27 mouse cellular contexts compared by ENCODE assay signal in the genomic region with DNA sequence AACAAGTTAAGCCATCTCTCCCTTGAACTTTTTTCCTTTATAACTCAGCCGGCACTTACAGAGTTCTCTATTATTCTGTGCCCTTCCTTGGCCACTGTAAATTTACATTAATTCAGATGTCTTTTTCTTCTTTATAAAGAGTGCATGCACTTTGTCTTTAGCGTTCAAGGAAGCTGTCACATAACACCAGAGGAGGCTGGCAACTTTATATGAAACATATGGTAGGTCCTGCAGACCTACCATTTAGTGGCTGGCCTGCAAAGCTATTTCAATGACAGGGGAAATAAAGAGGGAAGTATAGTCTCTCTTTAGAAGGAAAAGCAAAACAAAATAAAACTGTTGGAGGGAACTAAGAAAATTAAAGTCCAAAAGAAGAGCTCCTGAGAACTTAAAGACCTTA.
DNase-seq lines count a peak whose midpoint lies in the region; ATAC-seq lines count a peak whose summit lies in the region.
"Had no signal": no experiment of that assay in that cellular context is flagged by ENCODE, and none has a peak within 500 bp of the region (broad histone marks: within the 10 kb centered on the region; RNA-seq: fewer than 3 reads in every experiment).

No protein-coding gene starts in this region.

- H3K9ac ChIP-seq in neural tube, embryonic 11.5 days (ENCODE audit: low read length) = no peak overlapping the region
- H3K9ac ChIP-seq in hindbrain, embryonic 11.5 days (ENCODE audit: low read depth, low read length) = no peak overlapping the region
- H3K9ac ChIP-seq: embryonic facial prominence, embryonic 13.5 days; forebrain, embryonic 13.5 days; hindbrain, embryonic 13.5 days had no signal

- H3K27ac ChIP-seq in neural tube, embryonic 11.5 days (ENCODE audit: low read depth, low read length) = no peak overlapping the region
- peak overlapping the region; percentile 36; the same call in 1 of the 2 replicates for H3K27ac ChIP-seq in limb, embryonic 10.5 days
- H3K27ac ChIP-seq in hindbrain, embryonic 11.5 days (ENCODE audit: low read depth, low read length) = no peak overlapping the region
- H3K27ac ChIP-seq: embryonic facial prominence, embryonic 13.5 days; forebrain, embryonic 10.5 days; forebrain, embryonic 13.5 days; gastrocnemius, adult 2 months; hindbrain, embryonic 13.5 days had no signal

- no peaks in the 10 kb centered on the region for H3K9me3 ChIP-seq in neural tube, embryonic 11.5 days (ENCODE audit: control insufficient read depth, low read length)
- H3K9me3 ChIP-seq in limb, embryonic 10.5 days (replicated peaks) = no peaks in the 10 kb centered on the region
- H3K9me3 ChIP-seq in hindbrain, embryonic 11.5 days (ENCODE audit: control insufficient read depth, low read length) = no peaks in the 10 kb centered on the region
- H3K9me3 ChIP-seq: embryonic facial prominence, embryonic 13.5 days; forebrain, embryonic 10.5 days; forebrain, embryonic 13.5 days; hindbrain, embryonic 13.5 days had no signal

- 33% methylated on average over 2 of the region's 2 CpGs for WGBS in neural tube, embryonic 11.5 days
- WGBS in limb, embryonic 10.5 days = 22% methylated on average over 2 of the region's 2 CpGs
- 41% methylated on average over 2 of the region's 2 CpGs for WGBS in hindbrain, embryonic 11.5 days

- H3K4me2 ChIP-seq in neural tube, embryonic 11.5 days (ENCODE audit: low read depth) = no peak overlapping the region
- no peak overlapping the region for H3K4me2 ChIP-seq in hindbrain, embryonic 11.5 days (replicated peaks; ENCODE audit: low read depth, low read length)
- H3K4me2 ChIP-seq: embryonic facial prominence, embryonic 13.5 days; forebrain, embryonic 13.5 days; heart, embryonic 11.5 days; hindbrain, embryonic 13.5 days had no signal

- H3K4me3 ChIP-seq in neural tube, embryonic 11.5 days (ENCODE audit: low read depth, low read length) = no peak overlapping the region
- no peak overlapping the region for H3K4me3 ChIP-seq in limb, embryonic 10.5 days
- H3K4me3 ChIP-seq in hindbrain, embryonic 11.5 days (ENCODE audit: low read depth, low read length) = no peak overlapping the region
- H3K4me3 ChIP-seq: embryonic facial prominence, embryonic 13.5 days; forebrain, embryonic 10.5 days; forebrain, embryonic 13.5 days; gastrocnemius, adult 2 months; hindbrain, embryonic 13.5 days had no signal

- no peaks in the 10 kb centered on the region for H3K4me1 ChIP-seq in neural tube, embryonic 11.5 days (ENCODE audit: control insufficient read depth, insufficient read depth, low read length)
- peaks cover 12% of the 10 kb centered on the region for H3K4me1 ChIP-seq in limb, embryonic 10.5 days
- H3K4me1 ChIP-seq in hindbrain, embryonic 11.5 days (replicated peaks; ENCODE audit: control insufficient read depth, insufficient read depth, low read length) = no peaks in the 10 kb centered on the region
- H3K4me1 ChIP-seq: embryonic facial prominence, embryonic 13.5 days; forebrain, embryonic 10.5 days; hindbrain, embryonic 13.5 days had no signal

- peak; percentile 45 for ATAC-seq in neural tube, embryonic 11.5 days (ENCODE audit: insufficient read depth, low FRiP score, low TSS enrichment)
- ATAC-seq in hindbrain, embryonic 11.5 days (ENCODE audit: low FRiP score) = no peak
- ATAC-seq in erythroblast, adult 5-6 weeks (replicated peaks; ENCODE audit: low FRiP score, poor library complexity, severe bottlenecking) = no peak
- ATAC-seq: activated CD4-positive, CD25-positive, alpha-beta regulatory T cell, adult 4 months; forebrain, embryonic 13.5 days; forebrain, embryonic 16.5 days; hindbrain, embryonic 16.5 days; inflammation-experienced regulatory T-cells, adult 6 months; intestine, embryonic 16.5 days had no signal

- H3K27me3 ChIP-seq in neural tube, embryonic 11.5 days (ENCODE audit: control insufficient read depth, insufficient read depth, low read length) = no peaks in the 10 kb centered on the region
- no peaks in the 10 kb centered on the region for H3K27me3 ChIP-seq in limb, embryonic 10.5 days (ENCODE audit: low read depth, poor library complexity, severe bottlenecking)
- no peaks in the 10 kb centered on the region for H3K27me3 ChIP-seq in hindbrain, embryonic 11.5 days (ENCODE audit: control insufficient read depth, insufficient read depth, low read length)
- H3K27me3 ChIP-seq: embryonic facial prominence, embryonic 13.5 days; forebrain, embryonic 13.5 days; hindbrain, embryonic 13.5 days had no signal

- no peaks in the 10 kb centered on the region for H3K36me3 ChIP-seq in neural tube, embryonic 11.5 days (ENCODE audit: control insufficient read depth, insufficient read depth, low read length)
- H3K36me3 ChIP-seq in limb, embryonic 10.5 days = no peaks in the 10 kb centered on the region
- H3K36me3 ChIP-seq in hindbrain, embryonic 11.5 days (ENCODE audit: control insufficient read depth, insufficient read depth, low read length) = no peaks in the 10 kb centered on the region
- H3K36me3 ChIP-seq: embryonic facial prominence, embryonic 13.5 days; forebrain, embryonic 10.5 days; hindbrain, embryonic 13.5 days had no signal

- no peak for DNase-seq in neural tube, embryonic 11.5 days (ENCODE audit: low spot score)
- DNase-seq in neural tube, embryonic 10.5 days (ENCODE audit: extremely low spot score, low spot score) = no peak
- DNase-seq in embryo, embryonic 11 days = peak; percentile 42
- DNase-seq in limb, embryonic 10.5 days (ENCODE audit: low spot score) = no peak
- DNase-seq in adrenal gland, adult (ENCODE audit: inconsistent age in 2 of 2, low spot score in 1 of 2) = no peak
- no peak for DNase-seq in hindbrain, embryonic 11.5 days (ENCODE audit: low spot score)
- DNase-seq: adrenal gland, postnatal 10 days; adrenal gland, postnatal 36 days; cerebellum, adult 11 months; cerebellum, adult 2 months; cerebellum, adult 9-11 months; cerebellum, postnatal 25 days; gastrocnemius, adult 2 months; gastrocnemius, postnatal 14 days; heart, adult 11 months; kidney, adult 18-20 months had no signal
